Mouse (Mus musculus) kidney, adult 9 months (tissue): ENCODE data around the gene Ttf1.
"Not testable (repeated sequence)": the region's sequence is repeated elsewhere in the genome, so short reads cannot be mapped to it uniquely, and the experiment has no call there.

Experiments used
- DNase-seq: peaks from one replicate; pipeline ENCODE4 v3.0.0; 2022

The Ttf1 gene

DNA sequence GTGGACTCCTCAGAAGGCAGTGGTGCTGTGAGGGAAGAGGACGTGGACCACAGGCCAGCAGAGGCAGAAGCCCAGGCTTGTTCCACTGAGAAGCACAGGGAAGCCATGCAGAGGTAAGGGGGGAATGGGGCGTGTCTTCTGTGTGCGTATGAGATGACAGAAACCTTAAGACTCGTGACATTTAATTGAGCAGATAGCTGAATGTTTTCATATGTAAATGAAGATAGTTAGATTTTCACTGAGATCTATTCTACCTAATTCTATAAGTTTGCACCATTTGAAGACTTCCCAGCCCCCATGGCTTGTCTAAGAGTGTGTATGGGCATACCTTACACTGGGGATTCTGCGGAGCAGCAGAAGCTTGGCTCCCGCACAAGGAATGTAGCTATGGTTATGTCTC, 5.7 kb downstream of the Ttf1 start:
- no peak for DNase-seq

DNA sequence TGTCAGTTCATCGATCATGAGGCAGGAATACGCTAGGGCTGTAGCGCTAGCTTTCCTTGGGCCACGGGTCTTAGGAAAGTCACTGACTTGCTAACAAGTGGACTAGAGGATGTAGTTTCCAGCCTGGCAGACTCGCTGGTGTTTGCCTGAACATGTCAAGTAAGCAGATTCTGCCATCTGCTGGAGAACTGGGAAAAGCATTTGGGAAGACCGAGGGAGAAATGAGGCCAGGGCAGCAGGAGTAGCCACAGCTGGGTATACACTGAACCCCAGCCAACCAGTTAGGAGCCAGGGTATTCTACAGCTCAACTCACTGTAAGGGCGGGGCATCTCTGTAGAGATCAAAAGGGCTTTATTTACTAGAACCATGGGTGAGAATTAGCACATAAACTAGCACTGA, 6.3 kb downstream of the Ttf1 start:
- peak; percentile 23 for DNase-seq

DNA sequence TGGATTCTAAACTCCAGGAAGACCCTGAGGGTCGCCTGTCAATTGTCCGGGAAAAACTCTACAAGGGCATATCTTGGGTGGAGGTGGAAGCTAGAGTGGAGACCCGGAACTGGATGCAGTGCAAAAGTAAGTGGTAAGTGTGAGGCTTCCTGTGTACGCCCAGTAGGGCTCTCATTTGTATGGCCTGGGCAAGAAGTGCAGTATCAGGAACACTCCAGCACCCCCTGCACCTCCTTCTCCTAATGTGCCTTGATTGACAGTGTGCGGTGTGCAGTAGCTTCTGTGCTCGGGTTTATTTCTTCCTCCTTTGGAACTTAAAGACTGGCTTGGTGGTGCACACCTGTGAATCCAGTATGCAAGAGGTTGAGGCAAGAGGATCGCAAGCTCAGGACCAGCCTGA, 14.6 kb downstream of the Ttf1 start:
- no peak for DNase-seq

DNA sequence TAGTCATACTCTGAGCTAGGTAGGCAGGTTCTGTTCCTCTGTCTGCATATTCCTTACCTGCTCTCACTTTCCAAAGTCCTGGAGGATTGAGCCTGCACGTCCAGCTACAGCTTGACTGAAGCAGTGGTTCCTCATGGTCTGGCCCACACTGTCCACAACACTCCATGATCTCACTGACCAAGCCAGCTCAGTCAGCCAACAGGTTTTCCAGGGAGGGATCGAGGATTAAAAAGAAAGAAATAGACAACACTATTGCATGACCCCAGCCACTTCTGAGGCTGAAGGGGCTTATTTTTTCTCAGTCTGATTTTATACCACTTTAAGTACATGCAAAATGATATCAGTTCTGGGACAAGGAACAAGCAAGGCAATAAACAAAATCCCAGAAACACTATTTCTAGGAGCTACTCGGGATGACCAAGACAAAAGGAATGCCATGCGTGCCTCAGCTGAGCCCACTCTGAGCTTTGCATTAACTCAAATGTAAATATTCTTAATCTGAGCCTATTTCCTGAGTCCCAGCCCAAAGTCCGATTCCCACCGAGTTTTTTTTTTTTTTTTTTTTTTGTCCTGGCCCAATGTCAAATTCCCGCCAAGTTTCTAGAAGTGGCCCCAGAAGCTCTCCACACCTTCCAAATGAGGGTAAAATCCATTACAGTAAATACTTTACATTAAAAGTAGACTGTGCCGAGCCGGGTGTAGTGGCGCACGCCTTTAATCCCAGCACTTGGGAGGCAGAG, 15.4 kb downstream of the Ttf1 start:
- no peak for DNase-seq

DNA sequence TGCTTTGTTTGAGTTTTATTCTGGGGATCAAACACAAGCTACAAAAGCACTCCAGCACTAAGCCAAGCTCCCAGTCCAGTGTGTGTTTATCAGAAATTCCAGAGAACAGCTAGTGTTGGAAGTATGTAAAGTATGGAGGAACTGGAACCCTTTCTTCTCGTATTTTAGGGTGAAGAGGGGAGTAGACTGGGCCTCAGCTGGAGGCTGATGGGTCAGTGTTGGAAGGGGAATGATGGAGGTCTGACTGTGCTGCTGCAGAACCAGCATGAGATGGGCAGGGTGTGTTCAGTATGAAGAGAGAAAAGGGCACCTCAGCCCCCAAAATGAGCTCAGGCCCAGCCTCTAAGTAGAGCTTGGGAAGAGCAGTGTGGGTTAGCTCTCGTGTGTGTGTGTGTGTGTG, 16.2 kb downstream of the Ttf1 start:
- DNase-seq: no peak

DNA sequence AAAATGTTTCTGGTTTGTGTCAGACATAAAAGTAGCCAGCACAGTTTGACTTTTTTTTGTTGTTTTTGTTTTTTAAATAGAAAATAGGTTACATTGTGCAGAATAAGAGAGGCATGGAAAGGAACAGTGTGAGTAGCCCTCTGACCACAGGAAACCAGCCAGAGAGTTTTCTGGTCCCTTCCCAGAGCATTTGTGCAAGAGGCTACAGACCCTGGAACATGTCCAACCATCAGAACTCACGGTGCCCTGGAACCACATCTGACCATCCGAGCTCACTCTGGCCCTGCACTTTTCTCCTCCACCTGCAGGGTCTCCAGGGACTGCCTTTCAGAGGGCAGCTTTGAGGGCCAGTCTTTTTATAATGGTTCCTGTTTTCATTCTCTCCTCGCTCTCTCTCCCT, 21.9 kb downstream of the Ttf1 start:
- peak; percentile 27 for DNase-seq

DNA sequence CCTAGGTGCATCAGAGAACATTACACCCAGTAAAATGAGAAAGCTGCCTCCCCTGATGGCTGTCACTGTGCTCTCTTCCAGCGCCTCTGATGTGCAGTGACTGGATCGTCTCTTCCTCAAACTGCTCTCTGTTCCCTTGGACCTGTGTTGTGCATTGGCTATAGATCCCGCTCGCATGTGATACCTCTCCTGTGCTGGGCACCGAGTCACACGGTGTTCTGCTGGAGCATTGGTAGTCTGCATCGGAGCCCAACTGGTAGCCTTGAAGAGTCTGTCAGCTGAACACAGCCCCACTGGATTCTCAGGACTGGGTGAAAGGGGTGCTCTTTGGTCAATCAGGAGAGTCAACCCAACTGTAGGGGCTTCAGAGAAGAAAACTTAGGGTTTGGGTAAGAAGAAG, 26.0 kb downstream of the Ttf1 start:
- DNase-seq: no peak

DNA sequence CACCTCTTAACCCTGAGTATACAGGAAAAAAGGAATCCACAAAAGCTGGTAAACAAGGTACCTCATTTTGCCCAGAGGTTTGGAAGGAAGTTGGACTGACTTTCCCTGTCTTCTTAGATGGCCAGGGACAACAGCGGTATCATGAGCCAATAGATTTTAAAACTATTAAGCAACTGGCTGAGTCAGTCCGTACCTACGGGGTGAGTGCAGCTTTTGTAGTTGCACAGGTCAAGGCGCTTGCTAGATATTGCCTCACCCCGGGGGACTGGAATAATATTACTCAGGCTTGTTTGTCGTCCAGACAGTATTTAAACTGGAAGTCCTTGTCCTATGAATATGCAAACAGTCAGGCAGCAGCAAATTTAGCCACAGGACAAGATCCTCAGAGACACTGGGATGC, 29.2 kb downstream of the Ttf1 start:
- DNase-seq: not testable (repeated sequence)

DNA sequence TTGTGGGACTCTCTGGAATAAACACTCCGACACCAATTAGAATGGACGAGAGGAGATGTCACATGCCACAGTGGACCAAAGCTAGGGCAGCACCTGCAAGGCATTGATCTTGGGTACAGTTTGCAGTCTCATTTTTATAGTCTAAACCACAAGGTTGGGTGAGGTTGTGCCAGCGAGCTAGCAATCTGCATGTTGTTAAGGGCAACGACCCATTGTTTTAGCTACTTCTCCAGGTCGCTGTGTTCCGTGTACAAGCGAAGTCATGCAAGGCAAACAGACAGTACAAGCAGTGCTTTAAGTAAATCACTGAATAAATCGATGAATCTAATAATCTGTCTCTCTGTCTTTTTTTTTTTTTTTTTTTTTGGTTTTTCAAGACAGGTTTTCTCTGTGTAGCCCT, 35.6 kb downstream of the Ttf1 start:
- no peak for DNase-seq

DNA sequence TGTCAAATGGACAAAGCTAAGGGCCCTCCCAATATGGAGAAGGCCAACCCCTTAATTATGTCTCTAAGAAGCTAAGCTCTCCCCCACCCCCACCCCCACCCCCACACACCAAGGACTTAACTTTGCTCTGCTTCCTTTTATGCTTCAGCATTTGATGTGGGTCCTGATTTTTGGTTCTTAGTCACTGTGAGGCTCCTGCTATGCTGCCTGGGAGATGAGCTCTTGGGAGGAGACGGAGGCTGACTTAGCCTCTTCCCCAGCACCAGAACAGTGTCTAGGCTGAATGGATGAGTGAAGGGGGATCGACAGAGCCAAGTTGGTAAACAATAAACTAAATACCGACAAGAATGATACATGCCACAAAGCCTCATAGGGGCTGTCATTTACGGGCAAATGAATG, 36.7 kb downstream of the Ttf1 start:
- no peak for DNase-seq

DNA sequence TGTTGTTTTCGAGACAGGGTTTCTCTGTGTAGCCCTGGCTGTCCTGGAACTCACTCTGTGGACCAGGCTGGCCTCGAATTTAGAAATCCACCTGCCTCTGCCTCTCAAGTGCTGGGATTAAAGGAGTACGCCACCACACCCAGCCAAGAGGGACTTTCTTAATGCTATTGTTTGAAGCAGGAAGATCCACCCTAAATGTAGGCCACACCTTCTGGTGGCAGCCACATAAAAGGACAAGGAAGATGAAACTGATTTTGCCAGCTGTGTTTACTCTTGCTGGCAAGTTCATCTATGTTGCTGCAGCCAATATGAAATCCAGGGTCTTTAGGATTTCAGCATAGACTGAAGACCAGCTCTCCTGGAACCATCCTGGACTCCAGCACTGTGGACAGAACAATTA, 37.4 kb downstream of the Ttf1 start:
- DNase-seq: no peak

DNA sequence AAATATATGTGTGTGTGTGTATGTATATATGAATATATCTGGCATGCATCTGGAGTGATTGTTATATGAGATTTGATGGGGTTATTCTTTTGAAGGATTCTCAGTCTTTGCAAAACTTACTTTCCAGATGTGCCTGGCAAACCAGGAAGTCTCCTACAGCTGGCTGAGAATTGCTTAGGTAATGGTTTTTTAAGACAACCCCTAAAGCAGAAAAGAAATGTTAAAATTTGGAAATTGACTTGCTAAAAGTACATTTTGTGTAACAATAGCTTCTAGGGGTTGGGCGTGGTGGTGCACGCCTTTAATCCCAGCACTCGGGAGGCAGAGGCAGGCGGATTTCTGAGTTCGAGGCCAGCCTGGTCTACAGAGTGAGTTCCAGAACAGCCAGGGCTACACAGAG, 37.9 kb downstream of the Ttf1 start:
- not testable (repeated sequence) for DNase-seq

DNA sequence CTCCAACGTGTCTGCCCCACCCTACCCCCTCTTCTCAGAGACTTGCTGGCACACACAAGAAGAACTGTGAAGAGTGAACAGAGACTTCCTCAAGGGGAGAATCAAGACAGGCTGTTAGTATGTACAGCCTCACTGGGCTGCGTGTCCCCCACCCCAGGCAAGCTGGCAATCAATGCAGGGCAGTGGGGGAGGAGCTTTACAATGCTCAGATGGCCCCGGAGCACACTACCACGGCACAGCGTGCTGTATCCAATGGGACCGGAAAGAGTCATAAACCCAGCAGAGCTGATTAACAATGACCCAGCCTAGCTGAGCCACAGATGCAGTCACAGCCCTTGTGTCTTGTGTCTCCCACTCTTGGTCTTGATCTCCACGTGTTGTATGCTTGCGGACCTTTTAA, 38.7 kb downstream of the Ttf1 start:
- DNase-seq: no peak

DNA sequence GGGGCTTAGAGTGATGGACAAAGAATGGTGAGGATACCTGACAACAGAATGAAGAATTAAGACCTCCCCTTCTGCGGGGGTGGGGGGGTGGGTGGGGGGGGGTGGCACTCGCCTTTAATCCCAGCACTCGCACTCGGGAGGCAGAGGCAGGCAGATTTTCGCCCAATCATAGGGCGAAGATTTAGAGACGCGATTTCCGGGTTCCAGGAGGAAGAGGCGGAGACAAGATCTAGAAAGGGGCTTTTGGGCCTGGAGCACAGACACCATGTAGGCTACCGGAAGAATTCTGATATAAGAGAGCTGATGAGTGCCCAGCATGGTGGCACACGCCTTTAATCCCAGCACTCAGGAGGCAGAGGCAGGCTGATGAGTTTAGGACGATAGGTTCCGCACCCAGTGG, 39.6 kb downstream of the Ttf1 start:
- no peak for DNase-seq

DNA sequence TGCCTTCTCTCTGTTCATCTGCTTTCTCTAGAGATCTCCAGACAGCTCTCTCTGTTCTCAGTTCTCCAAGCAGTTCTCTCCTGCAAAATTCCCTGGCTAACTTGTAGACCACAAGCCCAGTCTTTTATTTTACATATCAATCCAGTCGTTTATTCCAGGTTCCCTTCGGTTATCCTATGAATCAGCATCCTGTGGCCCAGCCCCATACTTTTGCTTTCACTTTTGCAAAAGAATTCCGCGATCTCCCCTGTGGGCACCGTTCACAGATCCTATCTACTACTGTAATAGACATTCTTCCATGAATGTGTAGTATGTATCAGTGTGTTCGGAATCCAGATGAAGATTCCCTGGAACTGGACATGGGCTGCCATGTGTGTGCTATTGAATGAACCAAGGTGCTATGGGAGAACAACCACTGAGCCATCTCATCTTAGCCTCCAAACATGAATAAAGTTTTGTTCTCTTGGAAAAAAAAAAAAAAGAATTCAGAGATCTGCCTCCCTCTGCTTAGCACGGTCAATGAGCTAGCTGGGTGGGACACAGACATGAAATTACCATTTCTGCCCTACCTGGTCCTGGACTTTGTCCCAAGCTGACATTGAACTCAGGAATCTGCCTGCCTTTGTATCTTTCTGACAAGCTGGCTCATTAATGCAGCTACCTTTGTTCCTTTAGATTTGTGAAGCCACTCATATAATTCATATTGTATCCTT, 40.9 kb downstream of the Ttf1 start:
- peak; percentile 26 for DNase-seq

DNA sequence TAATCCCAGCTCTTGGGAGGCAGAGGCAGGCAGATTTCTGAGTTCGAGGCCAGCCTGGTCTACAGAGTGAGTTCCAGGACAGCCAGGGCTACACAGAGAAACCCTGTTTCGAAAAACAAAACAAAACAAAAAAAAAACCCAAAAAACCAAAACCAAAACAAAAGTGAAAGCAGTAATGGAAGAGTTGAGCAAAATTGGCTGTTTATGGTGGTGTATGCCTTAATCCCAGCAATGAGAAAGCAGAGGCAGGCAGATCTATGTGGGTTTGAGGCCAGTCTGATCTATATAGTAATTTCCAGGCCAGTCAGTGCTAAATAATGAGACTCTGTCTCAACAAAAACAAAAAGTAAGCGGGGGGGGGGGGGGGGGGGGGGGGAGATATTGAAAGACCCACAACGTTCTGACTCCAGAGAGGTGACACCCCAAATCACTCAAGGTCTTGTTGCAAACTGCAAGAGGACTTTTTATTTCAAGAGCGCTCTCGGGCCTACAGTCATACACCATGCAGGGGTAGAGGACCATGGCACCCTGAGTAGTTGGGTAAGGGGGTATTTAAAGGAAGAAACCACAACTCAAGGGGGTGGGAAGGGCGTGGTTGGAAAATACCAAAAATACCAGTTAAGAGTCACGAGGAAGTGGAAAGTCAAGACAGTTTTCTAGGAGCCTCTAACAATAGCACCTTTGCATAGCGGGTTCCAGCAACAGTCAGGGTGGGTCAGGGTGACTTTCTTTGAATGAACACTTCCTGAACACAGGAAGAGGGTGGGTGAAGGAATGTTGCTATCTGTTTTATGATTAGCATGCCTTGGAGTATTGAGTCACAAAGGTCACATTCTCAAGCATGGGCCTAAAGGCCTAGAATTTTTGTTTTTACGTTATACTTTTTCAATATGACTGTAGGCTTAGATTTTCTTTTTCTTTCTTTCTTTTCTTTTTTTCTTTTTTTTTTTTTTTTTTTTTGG, 42.6 kb downstream of the Ttf1 start:
- DNase-seq: peak; percentile 4

DNA sequence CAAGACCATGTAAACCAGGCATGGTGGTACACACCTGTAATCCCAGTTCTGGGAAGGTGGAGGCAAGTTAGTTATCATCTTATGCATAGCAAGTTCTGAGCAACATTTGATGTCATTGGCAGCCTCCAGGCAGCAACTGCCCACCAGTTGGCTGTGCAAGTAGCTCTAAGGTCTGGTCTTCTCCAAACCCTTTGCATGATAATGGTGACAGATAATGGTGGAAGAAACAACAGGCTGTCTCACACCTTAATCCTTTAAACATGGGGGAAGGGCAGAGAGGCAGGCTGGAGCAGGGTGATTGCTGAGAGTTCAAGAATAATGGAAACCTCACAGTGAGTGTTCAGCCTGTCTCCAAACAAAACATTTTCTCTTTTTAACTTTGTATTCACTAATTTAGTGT, 60.9 kb downstream of the Ttf1 start:
- no peak for DNase-seq

DNA sequence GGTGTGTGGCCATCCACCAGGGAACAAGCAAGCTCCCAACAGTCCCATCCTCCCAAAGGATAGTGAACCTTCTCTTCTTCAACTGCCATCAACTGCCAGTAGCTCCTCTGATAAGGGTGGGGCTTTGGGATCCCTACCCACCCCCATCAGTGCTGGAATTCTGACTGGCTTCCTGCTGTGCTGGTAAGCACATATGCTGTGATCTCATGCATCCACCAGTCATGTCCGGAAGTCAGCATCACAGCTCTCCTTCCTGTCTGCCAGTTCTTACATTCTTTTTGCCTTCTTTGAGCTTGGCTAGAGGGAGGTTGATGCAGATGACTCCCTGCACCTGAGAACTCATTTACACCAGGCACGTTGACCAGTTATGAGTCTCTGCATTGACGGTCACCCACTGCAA, 62.4 kb downstream of the Ttf1 start:
- no peak for DNase-seq

DNA sequence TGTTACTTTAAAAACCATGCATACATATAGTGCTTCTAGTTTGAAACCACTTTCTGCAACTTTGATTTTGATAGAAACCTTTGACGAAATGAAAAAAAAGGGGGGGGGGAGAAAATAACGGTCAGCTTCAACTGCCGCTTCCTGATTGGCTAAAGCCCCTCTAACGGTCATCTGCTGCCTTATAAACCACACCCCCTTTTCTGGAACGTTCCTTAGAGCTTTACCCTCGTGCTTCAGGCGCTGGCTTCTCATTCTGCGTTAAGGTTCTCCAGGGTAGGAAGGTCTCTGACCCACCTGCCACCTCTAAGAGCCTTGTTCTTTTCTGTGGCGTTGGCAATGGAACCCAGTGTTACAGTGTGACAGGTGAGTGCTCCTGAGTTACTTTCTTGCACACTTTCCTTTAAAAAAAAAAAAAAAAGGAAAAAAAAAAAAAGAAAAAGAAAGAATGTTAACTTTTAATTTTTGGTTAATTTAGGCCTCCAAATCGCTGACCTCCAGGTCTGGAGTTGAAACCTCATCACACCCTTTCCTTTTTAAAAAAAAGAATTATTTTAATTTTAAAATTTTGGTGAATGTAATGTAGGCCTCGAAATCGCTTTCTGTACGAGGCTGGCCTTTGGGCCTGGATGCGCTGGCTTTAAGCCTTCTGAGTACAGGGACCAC, 64.0 kb downstream of the Ttf1 start, which contains the start of gene Setx:
Gene Setx (plus strand): TSS at position 275 of the 663 bp plus-strand sequence.
- DNase-seq: peak; percentile 14

DNA sequence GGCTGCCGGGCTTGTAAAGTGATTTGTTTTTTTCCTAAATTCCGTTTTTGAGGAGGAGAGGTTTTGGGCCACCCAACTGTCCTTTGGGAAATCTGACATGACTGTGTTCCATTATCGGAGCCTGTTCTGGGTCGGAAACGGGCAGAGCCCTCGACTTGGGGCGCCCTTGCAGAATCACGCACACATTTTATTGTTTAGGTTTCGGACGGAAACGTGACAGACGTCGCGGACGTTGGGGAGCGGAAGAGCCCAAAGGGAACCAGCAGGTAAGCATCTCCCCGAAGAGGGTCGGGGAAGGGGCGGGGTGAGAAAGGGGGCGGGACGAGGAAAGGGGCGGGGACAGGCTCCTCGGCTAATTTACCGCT, 64.5 kb downstream of the Ttf1 start:
- no peak for DNase-seq

DNA sequence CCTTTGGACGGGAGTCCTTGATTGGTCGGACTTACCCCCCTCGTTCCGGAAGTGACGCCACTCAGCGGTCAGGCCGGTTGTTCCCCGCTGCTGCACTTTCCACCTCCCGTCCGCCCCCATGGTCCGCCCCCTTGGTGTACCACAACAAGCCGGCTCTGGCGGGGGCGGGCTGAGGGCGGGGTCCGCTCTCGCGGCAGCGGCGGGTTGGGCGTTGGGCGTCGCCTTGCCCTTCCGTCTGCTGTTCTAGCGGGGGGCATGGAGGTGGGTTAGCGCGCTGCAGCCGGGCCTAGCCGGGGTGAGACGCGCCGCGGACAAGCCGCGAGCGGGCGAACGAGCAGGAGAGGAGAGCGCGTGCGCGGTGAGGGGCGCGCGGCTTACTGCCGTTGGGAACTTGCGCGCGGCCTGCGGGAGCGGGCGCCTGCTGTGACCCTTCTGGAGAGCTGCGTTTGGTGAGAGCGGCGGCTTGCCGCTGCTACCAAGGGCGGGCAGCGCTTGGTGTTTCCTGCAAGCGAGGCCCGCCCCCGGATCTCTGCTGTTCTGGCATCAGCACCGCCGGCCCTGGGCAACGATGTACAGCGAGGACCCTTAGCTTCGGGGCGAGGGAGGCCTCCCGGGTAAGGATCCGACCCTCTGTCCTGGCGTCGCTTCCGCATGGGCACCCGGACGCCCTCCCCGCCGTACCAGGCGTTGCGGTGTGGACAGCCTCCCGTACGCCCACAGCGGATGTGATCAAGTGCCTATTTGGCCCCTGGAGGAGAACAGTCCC, 65.1 kb downstream of the Ttf1 start:
- DNase-seq: peak; percentile 99
